Mouse (Mus musculus): Measurements from ENCODE around the gene Olfr1221. TPM values are rescaled to one million over a fixed set of nuclear protein-coding genes. Genes with fewer than 3 reads are reported as not detected.
A peak's percentile ranks its signal among the peaks of the same experiment; 100 is the strongest.
"Not testable (repeated sequence)": the region's sequence is repeated elsewhere in the genome, so short reads cannot be mapped to it uniquely, and the experiment has no call there.

Gene Olfr1221
- total RNA-seq (2014; rRNA removed) (not detected in 2 replicates), polyA plus RNA-seq (2012; rRNA removed) (not detected in 2 replicates)

DNA sequence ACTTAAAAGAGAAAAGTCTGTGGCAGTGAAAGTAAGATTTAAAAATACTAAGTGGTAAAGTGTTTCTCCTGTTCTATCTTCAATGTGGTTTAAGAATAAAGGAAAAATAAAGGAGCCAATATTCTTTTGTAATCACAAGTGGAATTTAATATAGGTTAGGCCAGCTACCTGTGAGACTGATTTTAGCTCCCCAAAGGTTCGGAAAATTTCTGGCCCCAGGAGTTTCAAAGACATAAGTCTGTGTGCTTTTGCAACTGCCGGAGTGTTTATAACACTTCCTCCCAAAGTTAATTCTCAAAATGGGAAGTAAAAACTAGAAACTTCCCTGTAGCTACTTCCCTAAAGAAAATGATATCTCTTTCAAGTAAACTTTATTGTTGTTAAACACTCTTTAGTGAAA is at the start of gene Olfr1221:
Olfr1221 (minus strand) TSS at position 101 of the 400 bp plus-strand sequence.
- no peak within 1 kb of the TSS for H3K4me3 ChIP-seq (ENCODE audit: insufficient read depth, low read depth, low read length)
- H3K27me3 ChIP-seq (ENCODE audit: control insufficient read depth, insufficient read depth, low read length), result no peaks in the 10 kb centered on the region
- 73% methylated on average over 2 of the region's 2 CpGs for WGBS
- TF ChIP-seq CTCF (IDR thresholded peaks at IDR 0.05; ENCODE audit: low read depth, low read length), result no peak
- TF ChIP-seq POLR2A (IDR thresholded peaks at IDR 0.05; ENCODE audit: extremely low read depth, insufficient read depth, low read length), result no peak
- DNase-seq (ENCODE audit: extremely low read depth, low read depth, low spot score), result peak; percentile 3
- no peaks in the 10 kb centered on the region for H3K36me3 ChIP-seq (ENCODE audit: control insufficient read depth, insufficient read depth, low read length)
- H3K4me1 ChIP-seq (ENCODE audit: control insufficient read depth, insufficient read depth, low read length), result no peaks in the 10 kb centered on the region
- H3K79me2 ChIP-seq (ENCODE audit: control insufficient read depth, insufficient read depth, low read length), result no peaks in the 10 kb centered on the region
- H3K9ac ChIP-seq (ENCODE audit: low read depth, low read length), result no peak within 1 kb of the TSS
- H3K27ac ChIP-seq (replicated peaks; ENCODE audit: insufficient read depth, low read depth, low read length), result no peak within 1 kb of the TSS

DNA sequence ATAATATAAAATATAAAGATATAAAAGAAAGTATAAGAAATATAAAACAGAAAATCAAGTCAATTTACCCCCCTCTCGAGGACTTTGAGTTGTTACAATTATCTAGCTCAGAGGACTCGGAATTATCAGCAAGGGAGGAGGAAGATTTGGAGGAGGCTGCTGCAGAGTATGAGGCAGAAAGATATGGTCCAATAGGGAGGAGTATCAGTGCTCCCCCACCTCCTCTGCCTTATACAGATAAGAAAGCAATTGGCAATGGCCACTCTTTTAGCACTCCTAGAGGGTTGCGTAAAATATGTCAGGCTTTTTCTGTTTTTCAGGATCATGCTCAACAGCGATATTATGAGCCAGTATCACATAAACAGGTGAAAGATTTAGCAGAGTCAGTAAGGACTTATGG is 47.6 kb upstream of the Olfr1221 start:
- DNase-seq (ENCODE audit: extremely low read depth, low read depth, low spot score); H3K36me3 ChIP-seq (ENCODE audit: control insufficient read depth, insufficient read depth, low read length); H3K27me3 ChIP-seq (ENCODE audit: control insufficient read depth, insufficient read depth, low read length); H3K27ac ChIP-seq (replicated peaks; ENCODE audit: insufficient read depth, low read depth, low read length); H3K4me1 ChIP-seq (ENCODE audit: control insufficient read depth, insufficient read depth, low read length); H3K4me3 ChIP-seq (ENCODE audit: insufficient read depth, low read depth, low read length); H3K9ac ChIP-seq (ENCODE audit: low read depth, low read length); H3K79me2 ChIP-seq (ENCODE audit: control insufficient read depth, insufficient read depth, low read length): not testable (repeated sequence)
- WGBS, result 83% methylated on average over 4 of the region's 4 CpGs

DNA sequence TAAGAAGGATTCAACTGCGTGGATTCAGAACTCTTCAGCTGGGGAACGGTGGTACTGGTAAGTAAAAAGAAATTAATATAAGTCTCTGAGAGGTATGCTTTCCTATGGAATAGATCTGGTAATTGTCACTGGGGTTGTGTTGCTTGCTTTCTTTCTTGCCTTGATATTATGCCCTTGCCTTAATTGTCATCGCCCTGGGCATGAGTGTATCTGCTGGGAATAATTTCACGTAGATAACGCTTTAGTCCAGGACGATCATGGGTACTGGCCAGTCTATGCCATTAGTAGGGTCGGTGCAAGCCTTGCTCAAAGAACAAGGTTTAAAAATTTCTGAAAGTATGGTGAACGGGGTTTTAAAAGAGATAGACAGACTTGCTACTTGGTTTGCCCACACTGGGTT is 46.9 kb upstream of the Olfr1221 start, which contains the start of gene Olfr1224-ps1:
Olfr1224-ps1 (minus strand) TSS at position 101 of the 400 bp plus-strand sequence.
- H3K79me2 ChIP-seq (ENCODE audit: control insufficient read depth, insufficient read depth, low read length); H3K36me3 ChIP-seq (ENCODE audit: control insufficient read depth, insufficient read depth, low read length); H3K27ac ChIP-seq (replicated peaks; ENCODE audit: insufficient read depth, low read depth, low read length); H3K4me3 ChIP-seq (ENCODE audit: insufficient read depth, low read depth, low read length); H3K4me1 ChIP-seq (ENCODE audit: control insufficient read depth, insufficient read depth, low read length); DNase-seq (ENCODE audit: extremely low read depth, low read depth, low spot score); H3K27me3 ChIP-seq (ENCODE audit: control insufficient read depth, insufficient read depth, low read length); H3K9ac ChIP-seq (ENCODE audit: low read depth, low read length): not testable (repeated sequence)
- 91% methylated on average over 8 of the region's 8 CpGs for WGBS

DNA sequence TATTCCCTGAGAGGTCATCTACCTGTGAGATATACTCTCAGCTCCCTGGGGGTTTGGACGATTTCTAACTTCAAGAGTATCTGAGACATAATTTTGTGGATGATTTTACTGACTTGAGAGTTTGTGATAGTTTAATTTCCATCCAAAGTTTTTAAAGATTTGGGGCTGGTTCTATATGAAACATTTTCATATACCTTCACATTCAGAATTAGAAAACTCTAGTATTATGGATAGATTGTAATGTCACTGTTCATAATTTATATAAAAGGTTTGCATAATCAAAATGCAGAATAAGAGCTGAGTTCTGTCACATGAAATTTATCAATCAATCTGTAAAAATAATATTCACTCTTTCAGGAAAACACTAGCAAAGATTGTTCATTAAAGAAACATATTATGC is 34.4 kb upstream of the Olfr1221 start, which contains the start of gene Olfr1223:
Olfr1223 (minus strand) TSS at position 101 of the 400 bp plus-strand sequence.
- no peak for DNase-seq (ENCODE audit: extremely low read depth, low read depth, low spot score)
- 49% methylated on average over 1 of the region's 1 CpGs for WGBS
- H3K27me3 ChIP-seq (ENCODE audit: control insufficient read depth, insufficient read depth, low read length), result no peaks in the 10 kb centered on the region
- H3K79me2 ChIP-seq (ENCODE audit: control insufficient read depth, insufficient read depth, low read length), result no peaks in the 10 kb centered on the region
- H3K4me1 ChIP-seq (ENCODE audit: control insufficient read depth, insufficient read depth, low read length), result no peaks in the 10 kb centered on the region
- H3K4me3 ChIP-seq (ENCODE audit: insufficient read depth, low read depth, low read length), result no peak within 1 kb of the TSS
- H3K36me3 ChIP-seq (ENCODE audit: control insufficient read depth, insufficient read depth, low read length), result no peaks in the 10 kb centered on the region
- H3K9ac ChIP-seq (ENCODE audit: low read depth, low read length), result no peak within 1 kb of the TSS
- H3K27ac ChIP-seq (replicated peaks; ENCODE audit: insufficient read depth, low read depth, low read length), result no peak within 1 kb of the TSS
- TF ChIP-seq CTCF (IDR thresholded peaks at IDR 0.05; ENCODE audit: low read depth, low read length), result no peak
- no peak for TF ChIP-seq POLR2A (IDR thresholded peaks at IDR 0.05; ENCODE audit: extremely low read depth, insufficient read depth, low read length)

GRCm38 (mm10) chr2:89132954-89133353 is 15.9 kb upstream of the Olfr1221 start, which contains the start of gene Olfr1222:
TSS of gene Olfr1222 (minus strand) at chr2:89133054.
- Histone ChIP-seq H3K9ac (ENCODE audit: low read depth, low read length) (no peak within 1 kb of the TSS), H3K36me3 (ENCODE audit: control insufficient read depth, insufficient read depth, low read length) (no peaks in the 10 kb centered on the region), H3K27me3 (ENCODE audit: control insufficient read depth, insufficient read depth, low read length) (no peaks in the 10 kb centered on the region), H3K4me1 (ENCODE audit: control insufficient read depth, insufficient read depth, low read length) (no peaks in the 10 kb centered on the region), H3K27ac (replicated peaks; ENCODE audit: insufficient read depth, low read depth, low read length) (no peak within 1 kb of the TSS), H3K79me2 (ENCODE audit: control insufficient read depth, insufficient read depth, low read length) (no peaks in the 10 kb centered on the region), H3K4me3 (ENCODE audit: insufficient read depth, low read depth, low read length) (no peak within 1 kb of the TSS)
- WGBS, result 50% methylated on average over 3 of the region's 3 CpGs
- no peak for TF ChIP-seq POLR2A (IDR thresholded peaks at IDR 0.05; ENCODE audit: extremely low read depth, insufficient read depth, low read length)
- no peak for TF ChIP-seq CTCF (IDR thresholded peaks at IDR 0.05; ENCODE audit: low read depth, low read length)
- no peak for DNase-seq (ENCODE audit: extremely low read depth, low read depth, low spot score)

- no peaks in the 10 kb centered on the region for H3K36me3 ChIP-seq (ENCODE audit: control insufficient read depth, insufficient read depth, low read length)
- TF ChIP-seq POLR2A (IDR thresholded peaks at IDR 0.05; ENCODE audit: extremely low read depth, insufficient read depth, low read length) (no peak), CTCF (IDR thresholded peaks at IDR 0.05; ENCODE audit: low read depth, low read length) (no peak)
- no peaks in the 10 kb centered on the region for H3K4me1 ChIP-seq (ENCODE audit: control insufficient read depth, insufficient read depth, low read length)
- no peak within 1 kb of the TSS for H3K9ac ChIP-seq (ENCODE audit: low read depth, low read length)
- H3K4me3 ChIP-seq (ENCODE audit: insufficient read depth, low read depth, low read length), result no peak within 1 kb of the TSS
- DNase-seq (ENCODE audit: extremely low read depth, low read depth, low spot score), result no peak
- H3K79me2 ChIP-seq (ENCODE audit: control insufficient read depth, insufficient read depth, low read length), result no peaks in the 10 kb centered on the region
- H3K27ac ChIP-seq (replicated peaks; ENCODE audit: insufficient read depth, low read depth, low read length), result no peak within 1 kb of the TSS
- WGBS, result 63% methylated on average over 3 of the region's 3 CpGs
- H3K27me3 ChIP-seq (ENCODE audit: control insufficient read depth, insufficient read depth, low read length), result no peaks in the 10 kb centered on the region
Observed at GRCm38 (mm10) chr2:89106735-89107134, 10.3 kb downstream of the Olfr1221 start, which contains the start of gene Olfr1220. TSS of gene Olfr1220 (minus strand) at chr2:89106835.

Measured in liver, adult 2 months (tissue).